Mouse (Mus musculus) adrenal gland, postnatal 25 days (tissue): Measurements from ENCODE around the gene Cog4. TPM values are rescaled to one million over a fixed set of nuclear protein-coding genes. Genes with fewer than 3 reads are reported as not detected.
"Not testable (repeated sequence)": the region's sequence is repeated elsewhere in the genome, so short reads cannot be mapped to it uniquely, and the experiment has no call there.

ENCODE experiments used
- DNase-seq: peaks from one replicate; pipeline ENCODE4 v3.0.0; 2021; ENCODE audit warnings: mixed read lengths
- total RNA-seq: library from RNA; stranded (reverse); gene quantifications from 2 replicates; pipeline ENCODE4 v1.2.3, GENCODE M21; 2021

Cog4 gene
- total RNA-seq, 1 experiment from 2014 or later = 100 TPM

GRCm38 (mm10) chr8:110889904-110890470 lies 43.6 kb downstream of the Cog4 start:
- DNase-seq = no peak

- DNase-seq = no peak
Measured at GRCm38 (mm10) chr8:110892040-110892439, 45.6 kb downstream of the Cog4 start.

- no peak for DNase-seq
Measured at GRCm38 (mm10) chr8:110892913-110893312, 46.5 kb downstream of the Cog4 start.

- DNase-seq = no peak
Measured at GRCm38 (mm10) chr8:110894851-110895250, 48.5 kb downstream of the Cog4 start.

GRCm38 (mm10) chr8:110895254-110895653 lies 48.9 kb downstream of the Cog4 start:
- DNase-seq = no peak

- no peak for DNase-seq
Measured at GRCm38 (mm10) chr8:110895812-110896211, 49.4 kb downstream of the Cog4 start.

GRCm38 (mm10) chr8:110897495-110897894 lies 51.1 kb downstream of the Cog4 start:
- DNase-seq = no peak

- no peak for DNase-seq
Measured at GRCm38 (mm10) chr8:110901056-110901455, 54.7 kb downstream of the Cog4 start.

GRCm38 (mm10) chr8:110901839-110902578 lies 55.6 kb downstream of the Cog4 start, which contains the start of gene Fuk:
Gene Fuk (minus strand): TSS chr8:110902488.
- DNase-seq = peak; percentile 82

- DNase-seq = no peak
Measured at GRCm38 (mm10) chr8:110902579-110902965, 56.2 kb downstream of the Cog4 start.

- DNase-seq = no peak
Measured at GRCm38 (mm10) chr8:110905404-110905803, 59.0 kb downstream of the Cog4 start.

- DNase-seq = no peak
Measured at GRCm38 (mm10) chr8:110906682-110907081, 60.3 kb downstream of the Cog4 start.

- DNase-seq = not testable (repeated sequence)
Measured at GRCm38 (mm10) chr8:110909850-110910249, 63.5 kb downstream of the Cog4 start.

- DNase-seq = no peak
Measured at GRCm38 (mm10) chr8:110911576-110912570, 65.5 kb downstream of the Cog4 start.

- DNase-seq = peak; percentile 77
Measured at GRCm38 (mm10) chr8:110917415-110917814, 71.0 kb downstream of the Cog4 start.

GRCm38 (mm10) chr8:110918027-110918426 lies 71.6 kb downstream of the Cog4 start:
- DNase-seq = no peak

- no peak for DNase-seq
Measured at GRCm38 (mm10) chr8:110918460-110918859, 72.1 kb downstream of the Cog4 start.

- DNase-seq = peak; percentile 76
Measured at GRCm38 (mm10) chr8:110919341-110920031, 73.1 kb downstream of the Cog4 start, which contains the start of gene St3gal2. Gene St3gal2 (plus strand): TSS chr8:110919922.

- DNase-seq = no peak
Measured at GRCm38 (mm10) chr8:110920032-110920772, 73.8 kb downstream of the Cog4 start.

- DNase-seq = no peak
Measured at GRCm38 (mm10) chr8:110920773-110921277, 74.4 kb downstream of the Cog4 start.
